Mouse (Mus musculus): ENCODE data around the gene Endog.

GRCm38 (mm10) chr2:30171371-30171996 lies at the start of gene Endog:
- TF ChIP-seq GATA1 (IDR thresholded peaks at IDR 0.05; ENCODE audit: borderline replicate concordance, low read length) (no peak), FLI1 (IDR thresholded peaks at IDR 0.05; ENCODE audit: low read length) (no peak)

Data from megakaryocyte, embryonic 14.5 days (primary cell).